Mouse (Mus musculus) embryonic facial prominence, embryonic 13.5 days (tissue): ENCODE data around the gene Sbno2. TPM values are rescaled to one million over a fixed set of nuclear protein-coding genes. Genes with fewer than 3 reads are reported as not detected.

Experiments used
- ATAC-seq: fragments of 200-750 bp; cut with Nextera tagmentation; 2 replicates; pipeline ENCODE4 v1.8.0; 2017; ENCODE audit warnings: low read depth; ENCODE audit not compliant: insufficient number of reproducible peaks, insufficient read depth, low FRiP score, low TSS enrichment
- H3K27ac ChIP-seq: fragments of 300-500 bp; sonication (generic); 2 replicates; pipeline ENCODE4 v1.5.1; 2015; ENCODE audit warnings: moderate library complexity, mild to moderate bottlenecking, inconsistent platforms
- H3K27me3 ChIP-seq: fragments of 300-500 bp; sonication (generic); 2 replicates; pipeline ENCODE4 v1.6.1; 2015; ENCODE audit warnings: mild to moderate bottlenecking, inconsistent platforms
- H3K36me3 ChIP-seq: fragments of 300-500 bp; sonication (generic); 2 replicates; pipeline ENCODE4 v1.6.1; 2015; ENCODE audit warnings: mild to moderate bottlenecking, inconsistent platforms
- H3K4me1 ChIP-seq: fragments of 300-500 bp; sonication (generic); 2 replicates; pipeline ENCODE4 v1.6.1; 2015; ENCODE audit warnings: inconsistent platforms
- H3K4me2 ChIP-seq: fragments of 300-500 bp; sonication (generic); 2 replicates; pipeline ENCODE4 v1.6.1; 2015; ENCODE audit warnings: moderate library complexity, mild to moderate bottlenecking, inconsistent platforms
- H3K4me3 ChIP-seq: fragments of 300-500 bp; sonication (generic); 2 replicates; pipeline ENCODE4 v1.5.1; 2015; ENCODE audit warnings: mild to moderate bottlenecking, inconsistent platforms
- H3K9ac ChIP-seq: fragments of 300-500 bp; sonication (generic); 2 replicates; pipeline ENCODE4 v1.6.1; 2015; ENCODE audit warnings: mild to moderate bottlenecking, inconsistent platforms
- H3K9me3 ChIP-seq: fragments of 300-500 bp; sonication (generic); 2 replicates; pipeline ENCODE4 v1.6.1; 2016; ENCODE audit warnings: inconsistent platforms
- WGBS: fragments of 180-500 bp; shearing (Covaris S2); methylation state at CpG from one replicate; pipeline ENCODE4 v1.1.7; 2015; ENCODE audit warnings: mixed read lengths; 5-methylcytosine and 5-hydroxymethylcytosine counted together
- polyA plus RNA-seq: library from polyadenylated mRNA; unstranded; fragments of >200 nt; fragmentation: Nextera tagmentation; extraction: Ambion mirVana; gene quantifications from 2 replicates; pipeline ENCODE4 v1.2.1, GENCODE M21; 2015

The Sbno2 gene
- polyA plus RNA-seq, 1 experiment from 2014 or later, result 15.8 TPM

GRCm38 (mm10) chr10:80028521-80028846 is 76.9 kb downstream of the Sbno2 start:
- WGBS, result 94% methylated on average over 13 of the region's 13 CpGs
- Histone ChIP-seq H3K4me1 (peaks cover 10% of the 10 kb centered on the region), H3K36me3 (no peaks in the 10 kb centered on the region), H3K27me3 (no peaks in the 10 kb centered on the region), H3K9ac (no peak overlapping the region), H3K4me3 (no peak overlapping the region), H3K4me2 (no peak overlapping the region), H3K27ac (no peak overlapping the region), H3K9me3 (no peaks in the 10 kb centered on the region)
- ATAC-seq, result no peak

- Histone ChIP-seq H3K4me2 (no peak overlapping the region), H3K4me3 (no peak overlapping the region), H3K4me1 (peaks cover 4% of the 10 kb centered on the region), H3K27me3 (no peaks in the 10 kb centered on the region), H3K9ac (no peak overlapping the region), H3K27ac (no peak overlapping the region), H3K9me3 (no peaks in the 10 kb centered on the region), H3K36me3 (no peaks in the 10 kb centered on the region)
- ATAC-seq, result no peak
- WGBS, result 70% methylated on average over 20 of the region's 20 CpGs
Measured at GRCm38 (mm10) chr10:80027681-80028520, 77.5 kb downstream of the Sbno2 start.

- Histone ChIP-seq H3K36me3 (no peaks in the 10 kb centered on the region), H3K4me2 (no peak overlapping the region), H3K9me3 (no peaks in the 10 kb centered on the region), H3K27ac (no peak overlapping the region), H3K4me3 (no peak overlapping the region), H3K9ac (no peak overlapping the region), H3K4me1 (no peaks in the 10 kb centered on the region), H3K27me3 (no peaks in the 10 kb centered on the region)
- no peak for ATAC-seq
- 63% methylated on average over 12 of the region's 12 CpGs for whole genome bisulfite sequencing
Measured at GRCm38 (mm10) chr10:80025889-80026288, 79.5 kb downstream of the Sbno2 start.

- H3K4me2 ChIP-seq, result no peak overlapping the region
- WGBS, result 78% methylated on average over 10 of the region's 10 CpGs
- H3K36me3 ChIP-seq, result no peaks in the 10 kb centered on the region
- H3K4me3 ChIP-seq, result no peak overlapping the region
- no peak for ATAC-seq
- no peak overlapping the region for H3K27ac ChIP-seq
- H3K27me3 ChIP-seq, result peaks cover 1% of the 10 kb centered on the region; the same call in 1 of the 2 replicates
- no peak overlapping the region for H3K9ac ChIP-seq
- no peaks in the 10 kb centered on the region for H3K9me3 ChIP-seq
- H3K4me1 ChIP-seq, result peaks cover 1% of the 10 kb centered on the region; the same call in 1 of the 2 replicates
Measured at GRCm38 (mm10) chr10:80025463-80025862, 79.9 kb downstream of the Sbno2 start.

- 0 out of 2 replicates have a peak overlapping the region, but pooled peaks have one; percentile 32 for H3K9ac ChIP-seq
- peaks cover 6% of the 10 kb centered on the region; the same call in 1 of the 2 replicates for H3K27me3 ChIP-seq
- H3K27ac ChIP-seq, result no peak overlapping the region
- no peaks in the 10 kb centered on the region for H3K9me3 ChIP-seq
- no peak overlapping the region for H3K4me3 ChIP-seq
- no peak overlapping the region for H3K4me2 ChIP-seq
- H3K36me3 ChIP-seq, result no peaks in the 10 kb centered on the region
- 56% methylated on average over 4 of the region's 4 CpGs for WGBS
- no peak for ATAC-seq
- H3K4me1 ChIP-seq, result peaks cover 6% of the 10 kb centered on the region
Measured at GRCm38 (mm10) chr10:80025044-80025347, 80.4 kb downstream of the Sbno2 start.

- Histone ChIP-seq H3K9ac (no peak overlapping the region), H3K27me3 (peaks cover 12% of the 10 kb centered on the region; the same call in 1 of the 2 replicates), H3K27ac (no peak overlapping the region), H3K9me3 (no peaks in the 10 kb centered on the region), H3K4me2 (no peak overlapping the region), H3K4me1 (peaks cover 12% of the 10 kb centered on the region), H3K4me3 (no peak overlapping the region), H3K36me3 (no peaks in the 10 kb centered on the region)
- no peak for ATAC-seq
- 76% methylated on average over 15 of the region's 15 CpGs for WGBS
Measured at GRCm38 (mm10) chr10:80024229-80025043, 80.9 kb downstream of the Sbno2 start.

GRCm38 (mm10) chr10:80023758-80024157 is 81.6 kb downstream of the Sbno2 start:
- H3K27ac ChIP-seq, result no peak overlapping the region
- 76% methylated on average over 5 of the region's 5 CpGs for WGBS
- H3K4me3 ChIP-seq, result no peak overlapping the region
- H3K9me3 ChIP-seq, result no peaks in the 10 kb centered on the region
- no peaks in the 10 kb centered on the region for H3K36me3 ChIP-seq
- ATAC-seq, result no peak
- H3K27me3 ChIP-seq, result peaks cover 18% of the 10 kb centered on the region; the same call in 1 of the 2 replicates
- no peak overlapping the region for H3K4me2 ChIP-seq
- peaks cover 18% of the 10 kb centered on the region for H3K4me1 ChIP-seq
- H3K9ac ChIP-seq, result no peak overlapping the region

GRCm38 (mm10) chr10:80022806-80023205 is 82.6 kb downstream of the Sbno2 start:
- no peak for ATAC-seq
- Histone ChIP-seq H3K36me3 (no peaks in the 10 kb centered on the region), H3K4me3 (no peak overlapping the region), H3K27me3 (peaks cover 24% of the 10 kb centered on the region), H3K4me2 (no peak overlapping the region), H3K27ac (no peak overlapping the region), H3K4me1 (peaks cover 22% of the 10 kb centered on the region), H3K9me3 (no peaks in the 10 kb centered on the region), H3K9ac (no peak overlapping the region)
- WGBS, result 91% methylated on average over 8 of the region's 8 CpGs

- no peak overlapping the region for H3K9ac ChIP-seq
- no peaks in the 10 kb centered on the region for H3K36me3 ChIP-seq
- no peaks in the 10 kb centered on the region for H3K9me3 ChIP-seq
- H3K4me1 ChIP-seq, result peaks cover 24% of the 10 kb centered on the region
- peaks cover 29% of the 10 kb centered on the region for H3K27me3 ChIP-seq
- no peak for ATAC-seq
- WGBS, result 91% methylated on average over 12 of the region's 12 CpGs
- no peak overlapping the region for H3K4me2 ChIP-seq
- H3K4me3 ChIP-seq, result no peak overlapping the region
- no peak overlapping the region for H3K27ac ChIP-seq
Measured at GRCm38 (mm10) chr10:80022164-80022563, 83.2 kb downstream of the Sbno2 start.

GRCm38 (mm10) chr10:80021320-80021641 is 84.1 kb downstream of the Sbno2 start:
- H3K4me2 ChIP-seq, result no peak overlapping the region
- no peaks in the 10 kb centered on the region for H3K9me3 ChIP-seq
- no peaks in the 10 kb centered on the region for H3K36me3 ChIP-seq
- WGBS, result 90% methylated on average over 13 of the region's 13 CpGs
- no peak overlapping the region for H3K4me3 ChIP-seq
- no peak for ATAC-seq
- peaks cover 24% of the 10 kb centered on the region for H3K4me1 ChIP-seq
- no peak overlapping the region for H3K27ac ChIP-seq
- peaks cover 37% of the 10 kb centered on the region for H3K27me3 ChIP-seq
- H3K9ac ChIP-seq, result no peak overlapping the region

- Histone ChIP-seq H3K27ac (no peak overlapping the region), H3K27me3 (peaks cover 42% of the 10 kb centered on the region), H3K4me2 (peak overlapping the region; percentile 44; the same call in 1 of the 2 replicates), H3K36me3 (no peaks in the 10 kb centered on the region), H3K9me3 (no peaks in the 10 kb centered on the region), H3K9ac (no peak overlapping the region), H3K4me3 (no peak overlapping the region), H3K4me1 (peaks cover 24% of the 10 kb centered on the region)
- WGBS, result 79% methylated on average over 18 of the region's 18 CpGs
- no peak for ATAC-seq
Measured at GRCm38 (mm10) chr10:80020603-80021319, 84.6 kb downstream of the Sbno2 start.
